Mouse (Mus musculus): ENCODE data around the gene Ndufaf2. TPM values are rescaled to one million over a fixed set of nuclear protein-coding genes. Genes with fewer than 3 reads are reported as not detected.
A peak's percentile ranks its signal among the peaks of the same experiment; 100 is the strongest.

Gene Ndufaf2
- polyA plus RNA-seq, 1 experiment from 2014 or later: 43.1 TPM

DNA sequence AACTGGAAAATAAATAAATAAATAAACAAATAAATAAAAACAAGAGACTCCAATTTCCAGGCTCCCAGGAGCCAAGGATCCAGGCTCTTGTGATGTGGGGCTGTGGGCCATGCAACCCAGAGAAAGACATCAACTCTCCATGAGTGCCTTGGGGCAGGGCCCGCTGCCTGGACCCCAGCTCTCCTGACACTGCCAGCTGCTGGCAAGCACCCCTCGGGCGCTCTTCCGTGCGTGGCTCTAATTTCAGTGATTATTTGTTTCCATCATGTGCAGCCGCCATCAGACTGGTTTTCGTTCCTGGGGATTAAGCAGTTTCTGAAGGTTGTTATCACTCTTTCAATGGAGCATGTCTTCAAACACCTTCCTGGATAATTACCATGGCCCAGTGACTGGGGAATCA lies 186.6 kb downstream of the Ndufaf2 start:
- no peak for TF ChIP-seq CTCF (IDR thresholded peaks at IDR 0.05)
- DNase-seq (ENCODE audit: low read depth, low spot score) (no peak), ATAC-seq (no peak)
- in situ Hi-C loops (cut with MboI; ENCODE audit: low pct_unique_long_range_greater_than_20kb): no loop called here
- ChIA-PET POLR2A (interaction anchor here (0.6 kb wide), 1 partner anchor 67 kb away, joined by 3 read pairs; no protein-coding TSS in a partner anchor), CTCF (interaction anchor here (0.8 kb wide), 1 partner anchor 13 kb away, joined by 3 read pairs; no protein-coding TSS in a partner anchor)
- H3K27me3 ChIP-seq: no peaks in the 10 kb centered on the region

DNA sequence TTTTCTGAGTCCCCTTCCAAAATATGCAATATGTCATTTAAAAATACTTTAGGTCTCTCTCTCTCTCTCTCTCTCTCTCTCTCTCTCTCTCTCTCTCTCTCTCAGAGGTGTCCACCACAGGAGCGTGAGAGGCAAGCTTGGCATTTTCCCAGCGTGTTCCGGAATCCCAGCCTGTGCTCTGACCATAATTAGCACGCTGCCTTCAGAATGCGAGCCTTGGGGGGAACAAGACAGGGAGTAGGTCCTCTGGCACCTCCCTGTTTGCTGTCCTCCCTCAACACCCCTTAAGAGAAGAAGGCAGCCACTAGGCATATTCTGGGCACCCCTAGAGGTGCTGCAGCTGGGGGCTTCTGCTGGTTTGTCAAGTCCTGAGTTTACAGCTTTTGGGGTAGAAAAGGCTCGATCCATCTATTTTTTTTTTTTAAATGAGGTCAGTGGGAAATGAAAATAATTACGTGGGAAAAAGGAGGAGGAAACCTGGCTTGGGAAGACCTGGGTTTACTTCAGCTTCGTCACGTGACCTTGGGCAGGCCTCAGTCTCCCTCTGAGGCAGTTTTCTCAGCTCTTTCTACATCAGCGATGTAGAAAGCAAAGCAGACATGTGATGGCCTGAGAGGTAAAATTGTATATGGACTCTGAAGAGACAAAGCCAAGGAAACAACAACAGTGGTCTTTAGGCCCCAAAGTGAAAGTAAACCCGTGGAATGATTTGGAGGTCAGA lies 187.8 kb downstream of the Ndufaf2 start:
- ChIA-PET CTCF (no interaction called here), POLR2A (no interaction called here)
- H3K27me3 ChIP-seq: no peaks in the 10 kb centered on the region
- DNase-seq (ENCODE audit: low read depth, low spot score) (no peak), ATAC-seq (no peak)
- TF ChIP-seq CTCF (IDR thresholded peaks at IDR 0.05): no peak
- in situ Hi-C loops (cut with MboI; ENCODE audit: low pct_unique_long_range_greater_than_20kb): no loop called here

DNA sequence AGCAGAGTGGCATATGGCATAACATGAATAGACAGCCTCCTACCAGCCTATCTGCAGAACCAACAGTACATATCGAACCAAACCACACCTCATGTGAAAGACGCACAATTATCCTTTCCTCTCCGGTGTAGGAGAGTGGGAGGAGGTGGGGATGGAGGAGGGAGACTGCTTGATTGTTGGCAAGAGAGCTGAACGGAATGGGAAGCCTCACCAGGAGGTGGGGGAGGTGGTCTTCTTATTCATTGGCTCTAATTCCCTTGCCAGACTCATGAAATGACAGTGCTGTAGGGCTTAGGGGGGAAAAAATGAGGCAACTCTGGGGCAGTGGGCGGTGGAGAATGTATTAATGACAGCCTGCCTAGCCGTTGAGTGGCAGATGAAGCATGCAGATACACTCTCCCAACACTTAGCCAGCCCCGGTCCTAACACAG lies 188.4 kb downstream of the Ndufaf2 start:
- in situ Hi-C loops (cut with MboI; ENCODE audit: low pct_unique_long_range_greater_than_20kb): no loop called here
- POLR2A ChIA-PET: no interaction called here
- no peak for TF ChIP-seq CTCF (IDR thresholded peaks at IDR 0.05)
- CTCF ChIA-PET: interaction anchor here (1.1 kb wide), 1 partner anchor 39 kb away, joined by 3 read pairs; no protein-coding TSS in a partner anchor
- no peaks in the 10 kb centered on the region for H3K27me3 ChIP-seq
- DNase-seq (ENCODE audit: low read depth, low spot score) (no peak), ATAC-seq (no peak)

DNA sequence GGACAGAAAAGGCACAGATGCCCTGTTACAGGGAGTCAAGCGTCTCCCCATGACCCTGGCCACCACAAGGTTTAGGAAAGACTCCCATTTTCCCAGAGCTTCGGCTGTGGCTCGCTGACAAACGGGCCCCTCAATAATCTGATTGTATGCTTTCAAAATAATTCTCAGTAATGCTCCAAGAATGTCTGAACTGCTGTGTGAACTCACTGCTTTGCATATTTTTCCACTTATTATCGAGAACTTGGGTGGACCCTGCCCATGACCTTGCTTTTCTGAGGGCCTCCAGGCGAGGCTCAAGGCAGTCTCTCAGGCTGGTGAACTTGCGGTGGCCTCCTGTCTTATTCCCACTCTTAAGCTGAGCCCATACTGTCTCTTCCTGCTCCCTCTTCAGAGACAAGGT lies 193.8 kb downstream of the Ndufaf2 start:
- DNase-seq (ENCODE audit: low read depth, low spot score): no peak
- no peaks in the 10 kb centered on the region for H3K27me3 ChIP-seq
- no peak for ATAC-seq
- no peak for TF ChIP-seq CTCF (IDR thresholded peaks at IDR 0.05)
- in situ Hi-C loops (cut with MboI; ENCODE audit: low pct_unique_long_range_greater_than_20kb): no loop called here
- CTCF ChIA-PET: interaction anchor here (0.8 to 1.2 kb wide), 3 partner anchors 10 to 77 kb away, joined by 3 read pairs; no protein-coding TSS in a partner anchor
- POLR2A ChIA-PET: no interaction called here

DNA sequence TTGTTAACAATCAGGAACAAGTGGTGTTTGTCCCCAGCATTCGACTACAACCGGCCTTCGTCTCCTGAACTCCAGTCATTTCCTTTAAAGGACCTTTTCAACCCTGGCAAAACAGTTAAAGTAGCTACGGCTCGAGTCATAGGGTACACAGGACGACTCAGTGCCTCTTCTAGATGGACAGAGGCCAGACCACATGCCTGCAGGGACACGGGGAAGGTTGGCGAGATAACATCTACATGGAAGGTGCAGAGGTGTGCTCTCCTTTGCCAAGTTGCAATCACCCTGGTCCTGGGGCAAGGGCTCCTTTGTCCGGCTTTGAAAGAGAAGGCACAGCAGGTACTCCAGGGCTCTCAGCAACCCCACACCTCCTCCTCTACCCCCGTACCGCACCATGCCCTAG lies 195.0 kb downstream of the Ndufaf2 start:
- DNase-seq (ENCODE audit: low read depth, low spot score): no peak

DNA sequence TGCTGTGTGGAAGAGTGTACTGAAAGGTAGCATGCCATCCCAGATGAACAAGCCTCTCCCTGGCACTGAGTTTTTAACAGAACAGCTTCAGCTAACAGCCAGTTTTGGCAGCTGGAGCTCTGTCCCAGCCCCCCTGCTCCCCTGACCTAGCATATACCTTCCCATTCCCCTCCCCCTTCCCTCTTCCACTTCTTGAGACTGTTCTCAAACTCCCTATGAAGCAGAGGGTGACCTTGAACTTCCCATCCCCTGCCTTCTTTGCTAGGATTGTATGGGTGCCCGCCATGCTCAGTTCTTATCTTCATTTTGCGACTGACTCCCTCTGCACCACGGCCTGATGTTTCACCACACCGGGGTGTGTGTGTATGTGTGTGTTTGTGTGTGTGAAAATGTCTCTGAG lies 195.7 kb downstream of the Ndufaf2 start:
- in situ Hi-C loops (cut with MboI; ENCODE audit: low pct_unique_long_range_greater_than_20kb): no loop called here
- POLR2A ChIA-PET: no interaction called here
- CTCF ChIA-PET: no interaction called here
- TF ChIP-seq CTCF (IDR thresholded peaks at IDR 0.05): no peak
- no peak for ATAC-seq
- no peaks in the 10 kb centered on the region for H3K27me3 ChIP-seq
- DNase-seq (ENCODE audit: low read depth, low spot score): no peak

More for the DNA sequence above, 195.0 kb downstream of the Ndufaf2 start:
- ChIA-PET POLR2A (interaction anchor here (0.6 kb wide), 1 partner anchor 62 kb away, joined by 3 read pairs; no protein-coding TSS in a partner anchor), CTCF (interaction anchor here (1.2 kb wide), 1 partner anchor 23 kb away, joined by 3 read pairs; no protein-coding TSS in a partner anchor)
- no peak for TF ChIP-seq CTCF (IDR thresholded peaks at IDR 0.05)
- ATAC-seq: no peak
- in situ Hi-C loops (cut with MboI; ENCODE audit: low pct_unique_long_range_greater_than_20kb): no loop called here
- H3K27me3 ChIP-seq: no peaks in the 10 kb centered on the region

DNA sequence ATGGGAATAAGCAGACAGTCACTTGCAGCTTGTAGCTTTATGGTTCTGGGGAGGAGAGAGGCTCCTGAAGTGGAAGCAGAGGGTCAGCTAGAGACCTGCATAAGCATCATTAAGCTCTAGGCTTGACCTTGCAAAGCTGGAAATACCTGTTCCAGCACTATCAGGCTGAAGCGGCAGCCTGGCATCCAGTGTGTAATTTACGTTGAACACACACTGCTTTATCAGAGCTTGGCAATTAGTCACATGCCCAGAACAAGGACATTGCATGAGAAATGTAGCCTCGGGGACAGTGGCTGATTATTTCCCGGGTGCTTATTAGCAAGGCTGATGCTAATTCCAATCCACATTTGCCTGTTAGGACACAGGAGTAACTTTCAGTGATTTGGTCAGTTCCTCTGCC lies 196.5 kb downstream of the Ndufaf2 start:
- ATAC-seq (no peak), DNase-seq (ENCODE audit: low read depth, low spot score) (no peak)
- H3K27me3 ChIP-seq: no peaks in the 10 kb centered on the region
- CTCF ChIA-PET: no interaction called here
- POLR2A ChIA-PET: no interaction called here
- in situ Hi-C loops (cut with MboI; ENCODE audit: low pct_unique_long_range_greater_than_20kb): no loop called here
- TF ChIP-seq CTCF (IDR thresholded peaks at IDR 0.05): no peak

DNA sequence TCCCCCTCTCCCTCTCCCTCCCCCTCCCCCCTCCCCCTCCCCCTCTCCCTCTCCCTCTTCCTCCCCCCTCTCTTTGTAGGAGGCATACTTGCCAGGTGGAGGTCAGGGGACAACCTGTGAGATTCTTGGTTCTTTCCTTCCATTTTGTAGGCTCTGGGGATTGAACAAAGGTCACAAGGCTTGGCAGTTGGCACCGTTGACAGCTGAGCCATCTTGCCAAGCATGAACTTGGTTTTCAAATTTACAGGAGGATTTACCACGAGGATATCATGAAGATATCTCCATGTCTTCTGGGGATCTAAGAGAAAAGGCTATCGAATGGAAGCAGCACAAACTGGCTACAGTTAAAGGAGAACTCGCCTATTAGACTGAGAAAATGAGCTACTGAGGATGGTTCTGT lies 196.9 kb downstream of the Ndufaf2 start:
- POLR2A ChIA-PET: no interaction called here
- in situ Hi-C loops (cut with MboI; ENCODE audit: low pct_unique_long_range_greater_than_20kb): no loop called here
- no peak for TF ChIP-seq CTCF (IDR thresholded peaks at IDR 0.05)

DNA sequence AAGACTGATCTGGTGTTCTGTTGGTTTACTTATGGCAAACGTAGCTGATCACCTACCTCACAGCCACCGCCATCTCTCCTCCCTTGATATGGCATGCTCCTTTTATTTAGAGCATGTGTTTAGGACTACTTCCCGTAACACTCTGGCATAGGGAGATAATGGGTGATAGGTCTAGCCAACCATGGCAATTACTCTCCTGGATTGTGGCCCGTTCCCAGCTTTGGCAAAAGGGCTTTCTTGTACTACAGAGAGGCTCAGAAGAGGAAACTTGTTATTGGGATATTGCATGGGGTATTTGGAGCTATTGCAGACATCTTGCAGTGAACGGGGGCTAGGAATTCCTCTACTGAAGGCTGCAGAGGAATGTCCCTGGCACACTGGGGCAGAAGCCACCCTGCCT lies 197.9 kb downstream of the Ndufaf2 start:
- ChIA-PET CTCF (interaction anchor here (1.4 kb wide), 1 partner anchor 11 kb away, joined by 4 read pairs; no protein-coding TSS in a partner anchor), POLR2A (no interaction called here)
- ATAC-seq: no peak
- no peaks in the 10 kb centered on the region for H3K27me3 ChIP-seq
- in situ Hi-C loops (cut with MboI; ENCODE audit: low pct_unique_long_range_greater_than_20kb): no loop called here
- no peak for TF ChIP-seq CTCF (IDR thresholded peaks at IDR 0.05)
- no peak for DNase-seq (ENCODE audit: low read depth, low spot score)

More for the DNA sequence above, 196.9 kb downstream of the Ndufaf2 start:
- DNase-seq (ENCODE audit: low read depth, low spot score): no peak
- H3K27me3 ChIP-seq: no peaks in the 10 kb centered on the region
- ATAC-seq: no peak
- CTCF ChIA-PET: no interaction called here

DNA sequence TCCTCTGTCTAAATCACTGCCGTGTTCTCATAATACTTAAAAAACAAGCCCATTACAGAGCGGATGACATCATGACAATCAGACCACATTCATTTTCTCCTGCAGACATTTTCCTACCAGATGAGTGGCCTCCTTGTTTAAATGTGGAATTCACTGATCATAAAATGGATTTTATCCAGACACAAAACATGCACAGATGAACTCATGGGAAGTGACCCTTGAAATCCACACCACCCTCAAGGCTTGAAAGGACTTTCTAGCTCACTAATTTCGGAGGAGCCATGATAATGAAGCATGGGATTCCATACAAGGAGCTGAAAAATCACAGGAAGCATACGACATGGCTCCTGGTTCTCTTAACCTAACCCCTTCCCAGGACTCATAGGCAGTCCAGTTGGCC lies 198.5 kb downstream of the Ndufaf2 start:
- POLR2A ChIA-PET: no interaction called here
- ATAC-seq: peak; percentile 33
- no peak for TF ChIP-seq CTCF (IDR thresholded peaks at IDR 0.05)
- peak; percentile 62 for DNase-seq (ENCODE audit: low read depth, low spot score)
- CTCF ChIA-PET: interaction anchor here (1.4 kb wide), 1 partner anchor 10 kb away, joined by 4 read pairs; no protein-coding TSS in a partner anchor
- in situ Hi-C loops (cut with MboI; ENCODE audit: low pct_unique_long_range_greater_than_20kb): no loop called here
- no peaks in the 10 kb centered on the region for H3K27me3 ChIP-seq

DNA sequence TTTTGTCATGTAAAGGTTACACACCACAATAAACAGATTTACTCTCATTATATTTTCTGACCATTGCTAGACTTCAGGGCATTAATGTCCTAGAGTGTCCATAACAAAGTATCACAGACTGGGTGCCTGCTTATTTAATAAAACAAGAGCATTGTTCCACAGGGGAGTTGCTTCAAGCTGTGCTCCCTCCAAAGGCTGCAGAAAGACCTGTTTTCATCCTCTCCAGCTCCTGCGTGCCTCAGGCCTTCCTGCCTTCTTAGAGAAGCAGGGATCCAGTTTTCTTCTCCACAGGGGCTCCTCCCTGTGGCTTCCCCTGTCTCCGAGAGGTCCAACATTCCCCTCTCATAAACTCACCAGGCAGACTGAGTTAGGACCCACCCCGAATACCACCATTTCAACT lies 202.2 kb downstream of the Ndufaf2 start:
- in situ Hi-C loops (cut with MboI; ENCODE audit: low pct_unique_long_range_greater_than_20kb): no loop called here
- POLR2A ChIA-PET: no interaction called here
- no peak for DNase-seq (ENCODE audit: low read depth, low spot score)
- no peak for ATAC-seq
- TF ChIP-seq CTCF (IDR thresholded peaks at IDR 0.05): no peak
- CTCF ChIA-PET: no interaction called here
- H3K27me3 ChIP-seq: no peaks in the 10 kb centered on the region
